Mouse (Mus musculus) kidney, postnatal 25 days (tissue): Measurements from ENCODE around the gene Hnrnpdl.
A peak's percentile ranks its signal among the peaks of the same experiment; 100 is the strongest.

Experiments
- DNase-seq, 2 experiments: peaks; one replicate each; pipeline ENCODE4 v3.0.0; 2021; ENCODE audit warnings: mixed read lengths in 2 of 2

Hnrnpdl gene

GRCm38 (mm10) chr5:100039602-100040142 is at the start of gene Hnrnpdl, which contains the start of gene Enoph1:
Gene Hnrnpdl, minus strand, starts transcription at chr5:100039664.
Gene Enoph1, plus strand, starts transcription at chr5:100039985.
- DNase-seq = peak; percentile 94 to 96

DNA sequence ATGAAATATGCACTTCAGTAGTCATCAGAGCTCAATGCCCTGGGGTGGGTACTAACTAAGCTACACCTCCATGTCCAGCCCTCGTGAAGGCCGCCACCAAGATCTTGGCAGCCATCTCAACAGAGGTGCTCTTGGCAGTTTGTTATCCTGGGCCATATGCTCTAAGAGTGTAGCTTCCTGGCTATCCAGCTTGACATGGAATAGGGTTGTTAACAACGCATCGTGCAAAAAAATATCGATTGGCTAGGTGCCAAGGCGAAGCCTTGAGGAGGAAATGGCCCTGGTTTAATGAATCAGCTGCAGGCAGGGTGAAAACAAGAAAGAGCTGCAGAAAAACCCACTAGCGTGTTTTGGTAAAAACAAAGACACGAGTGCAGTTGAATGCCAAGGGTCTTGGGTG is 45.6 kb upstream of the Hnrnpdl start:
- DNase-seq = peak; percentile 32 to 44

DNA sequence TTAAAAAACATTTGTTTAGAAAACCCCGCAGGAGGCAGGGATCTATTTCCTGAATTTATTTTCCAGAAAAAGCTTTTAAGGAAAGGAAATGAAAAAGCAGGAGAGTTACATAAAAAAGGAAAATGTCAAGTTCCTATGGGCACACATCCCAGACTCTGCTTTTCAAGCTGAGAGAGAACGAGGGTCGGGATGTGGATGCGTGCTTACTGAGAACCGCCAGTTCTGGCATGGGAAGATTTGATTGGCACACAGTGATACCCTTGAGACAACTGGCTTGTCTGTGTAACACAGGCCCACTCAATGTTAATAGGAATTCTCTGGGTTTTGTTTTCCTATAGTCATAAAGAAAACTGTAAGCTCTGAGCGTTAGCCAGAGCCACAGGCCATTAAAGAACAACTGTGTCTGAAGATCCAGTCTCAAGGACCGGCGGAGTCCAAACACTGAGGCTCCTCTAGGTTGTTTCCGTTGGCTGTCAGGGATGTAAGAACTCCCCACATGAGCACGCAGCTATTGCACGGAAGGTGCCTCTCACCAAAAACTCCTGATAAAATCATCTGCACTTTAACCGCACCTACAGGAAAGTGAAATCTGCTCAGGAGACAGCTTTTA is 44.6 kb upstream of the Hnrnpdl start:
- no peak for DNase-seq

- DNase-seq = no peak
Observed at GRCm38 (mm10) chr5:100082006-100082405, 42.5 kb upstream of the Hnrnpdl start.

DNA sequence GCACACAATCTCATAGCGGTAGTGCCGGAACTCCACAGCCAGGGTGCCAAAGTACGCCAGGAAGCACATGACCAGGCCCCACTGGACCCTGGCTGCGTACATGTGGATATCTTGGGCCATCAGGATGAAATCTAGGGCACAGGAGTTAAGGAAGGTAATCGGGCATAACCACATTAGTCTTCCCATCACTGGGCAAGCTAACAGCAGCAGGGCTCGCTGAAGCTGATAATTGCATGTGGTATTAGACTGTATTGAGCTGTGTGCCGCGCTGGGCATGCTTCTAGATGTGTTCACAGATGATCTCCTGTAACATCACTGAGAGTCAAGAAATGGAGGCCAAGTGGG is 40.4 kb upstream of the Hnrnpdl start:
- DNase-seq = peak in 1 of 2 experiments; percentile 34

GRCm38 (mm10) chr5:100079040-100079930 is 39.8 kb upstream of the Hnrnpdl start:
- peak in 1 of 2 experiments; percentile 25 for DNase-seq

- no peak for DNase-seq
Observed at GRCm38 (mm10) chr5:100074571-100074970, 35.1 kb upstream of the Hnrnpdl start.

GRCm38 (mm10) chr5:100072557-100072956 is 33.1 kb upstream of the Hnrnpdl start:
- peak in 1 of 2 experiments; percentile 25 for DNase-seq

GRCm38 (mm10) chr5:100071541-100071940 is 32.1 kb upstream of the Hnrnpdl start:
- DNase-seq = peak in 1 of 2 experiments; percentile 21

DNA sequence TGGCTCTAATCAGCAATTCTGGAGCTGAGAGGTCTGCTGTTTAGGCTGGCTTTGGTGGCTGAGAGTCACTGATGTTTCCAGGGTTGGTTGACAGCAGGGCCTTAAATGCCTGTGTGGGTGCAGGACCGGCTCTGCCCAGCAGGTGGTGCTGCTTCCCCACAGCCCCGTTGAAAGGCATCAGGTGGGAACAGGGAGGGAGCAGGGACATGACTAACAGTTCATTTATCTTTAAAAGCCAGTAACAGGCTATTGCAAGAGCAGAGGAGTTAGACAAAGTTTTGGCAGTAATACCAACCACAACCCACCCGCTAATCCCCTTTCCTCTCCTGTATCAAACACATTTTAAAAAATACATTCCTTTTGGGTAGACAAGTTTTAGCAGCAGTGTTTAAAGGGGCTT is 30.8 kb upstream of the Hnrnpdl start:
- peak; percentile 73 to 86 for DNase-seq

- no peak for DNase-seq
Observed at GRCm38 (mm10) chr5:100069526-100069925, 30.1 kb upstream of the Hnrnpdl start.

GRCm38 (mm10) chr5:100067579-100067978 is 28.1 kb upstream of the Hnrnpdl start:
- no peak for DNase-seq

- no peak for DNase-seq
Observed at GRCm38 (mm10) chr5:100060876-100061275, 21.4 kb upstream of the Hnrnpdl start.

DNA sequence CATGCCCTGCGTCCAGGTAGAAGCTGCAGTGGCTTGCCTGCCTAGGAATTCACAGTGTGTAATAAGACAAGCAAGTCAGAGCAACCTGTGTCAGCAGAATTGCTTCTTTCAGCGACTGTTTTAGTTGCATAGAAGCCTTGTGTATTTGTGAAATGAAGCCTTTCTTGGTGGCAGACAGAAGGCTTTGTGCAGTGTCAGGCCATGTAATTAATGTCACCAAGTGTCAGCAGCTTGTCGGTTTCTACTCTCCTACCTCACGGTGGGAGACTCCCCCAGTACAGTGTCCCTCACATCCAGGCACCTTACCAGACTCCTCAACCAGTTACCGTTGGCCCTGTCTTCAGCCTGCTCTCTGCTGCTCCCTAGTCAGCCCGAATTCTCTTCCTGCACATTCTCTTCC is 19.9 kb upstream of the Hnrnpdl start:
- no peak for DNase-seq

DNA sequence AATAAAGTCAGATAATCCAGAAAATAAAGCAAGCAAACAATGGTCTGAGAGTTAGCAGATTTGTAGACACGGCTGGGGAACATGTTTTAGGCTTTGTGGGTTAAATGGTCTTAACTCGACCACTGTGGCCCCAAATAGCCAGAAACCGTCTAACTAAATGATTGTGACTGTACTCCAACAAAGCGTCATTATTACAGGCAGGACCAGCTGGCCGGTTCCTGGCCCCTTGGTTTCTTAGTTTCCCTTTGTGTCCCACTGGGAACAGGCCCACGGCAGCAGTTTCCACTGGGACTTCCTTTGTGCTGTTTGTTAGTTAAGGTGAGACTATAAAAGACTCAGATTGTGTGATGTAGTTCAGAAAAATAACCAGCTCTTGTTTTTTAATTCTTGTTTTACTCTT is 19.3 kb upstream of the Hnrnpdl start:
- DNase-seq = no peak

DNA sequence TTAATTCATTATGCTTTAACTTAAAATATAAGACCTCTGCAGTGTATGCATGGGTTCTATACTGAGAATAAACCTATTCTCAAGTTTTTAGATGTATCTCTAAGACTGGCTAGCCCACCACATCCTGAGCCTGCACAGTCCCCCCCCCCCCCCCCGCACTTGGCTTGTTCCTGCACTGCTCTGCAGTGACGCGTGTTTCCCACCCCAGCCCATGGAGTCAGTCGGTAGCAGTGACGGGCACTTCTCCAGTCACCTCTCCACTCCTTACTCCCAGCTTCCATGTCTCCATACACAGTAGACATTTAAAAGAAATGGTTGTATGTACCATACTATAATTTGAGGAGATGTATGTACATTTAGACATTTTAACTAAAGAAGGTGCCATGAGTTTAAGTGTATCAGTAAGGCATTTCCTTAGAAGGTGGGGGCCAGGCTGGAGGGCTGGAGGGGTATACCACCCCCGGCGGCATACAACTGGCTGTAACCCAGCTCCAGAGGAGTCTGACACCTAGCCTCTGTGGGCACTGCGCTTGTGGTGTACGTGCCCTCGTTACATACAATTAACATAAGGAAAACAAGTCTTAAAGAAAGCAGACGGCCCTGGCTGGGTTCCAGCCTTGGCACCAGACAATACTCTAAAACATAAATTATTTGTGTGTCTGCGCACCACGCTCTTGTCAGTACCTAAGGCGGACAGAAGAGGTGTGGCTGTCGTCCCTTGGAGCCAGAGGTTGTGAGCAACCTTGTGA is 18.2 kb upstream of the Hnrnpdl start:
- no peak for DNase-seq

- DNase-seq = peak in 1 of 2 experiments; percentile 44
Observed at GRCm38 (mm10) chr5:100055866-100056369, 16.5 kb upstream of the Hnrnpdl start.

DNA sequence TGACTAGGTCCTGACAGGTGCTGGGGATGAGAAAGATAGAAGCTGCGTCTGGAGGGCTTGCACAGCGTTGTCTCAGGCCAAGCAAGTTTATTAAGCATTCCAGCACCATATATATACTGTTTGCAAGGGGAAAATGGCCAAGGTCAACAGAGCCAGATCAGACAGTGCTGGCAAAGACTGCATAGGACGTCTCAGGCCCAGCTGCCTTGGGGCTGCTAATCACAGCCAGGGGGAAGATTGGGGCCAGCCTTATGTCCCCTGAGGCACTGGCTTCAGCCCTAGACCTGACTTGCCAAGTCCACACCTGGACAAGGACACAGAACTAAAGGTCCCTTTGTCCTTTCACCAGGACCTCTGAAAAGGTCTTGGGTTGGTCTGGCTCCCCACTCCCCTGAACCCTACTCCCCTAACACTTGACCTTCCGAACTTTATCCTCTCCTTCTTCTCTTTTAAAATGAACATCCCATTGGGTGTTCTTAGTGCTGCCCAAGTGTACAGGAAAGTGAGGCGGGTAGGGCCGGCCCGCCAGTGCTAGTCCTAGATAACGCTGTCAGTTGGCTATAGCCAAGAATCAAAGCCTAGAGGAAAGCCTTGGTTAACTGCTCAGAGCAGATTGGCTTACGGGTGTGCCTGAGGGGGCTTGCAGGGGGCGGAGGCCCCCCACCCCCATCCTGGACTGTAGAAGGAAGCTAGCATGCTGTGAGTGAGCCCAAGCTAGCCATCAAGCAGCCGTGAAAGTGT is 15.5 kb upstream of the Hnrnpdl start:
- DNase-seq = no peak

GRCm38 (mm10) chr5:100052728-100053127 is 13.3 kb upstream of the Hnrnpdl start:
- no peak for DNase-seq

GRCm38 (mm10) chr5:100049904-100050303 is 10.4 kb upstream of the Hnrnpdl start:
- no peak for DNase-seq

DNA sequence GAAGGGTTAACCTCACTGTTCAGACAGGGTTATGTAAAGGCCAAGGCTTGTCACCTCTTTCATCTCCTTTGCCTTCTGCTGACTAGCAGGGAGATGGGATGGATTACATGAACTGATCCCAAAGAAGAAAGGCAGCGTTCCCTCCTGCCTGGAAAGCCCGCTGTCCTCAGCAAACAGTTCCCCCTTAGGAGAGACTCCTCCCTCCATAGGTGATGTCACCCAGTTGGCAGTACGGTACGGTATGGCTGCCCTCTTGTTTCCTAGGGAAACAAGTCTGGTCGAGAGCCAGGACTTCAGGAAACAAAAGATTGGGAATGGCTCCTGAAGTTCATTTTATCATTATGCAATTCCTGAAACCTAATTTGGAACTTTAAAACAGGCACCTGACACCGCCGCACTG is 8.4 kb upstream of the Hnrnpdl start:
- peak in 1 of 2 experiments; percentile 24 for DNase-seq

GRCm38 (mm10) chr5:100047143-100047640 is 7.7 kb upstream of the Hnrnpdl start:
- no peak for DNase-seq
